In the genomic region with DNA sequence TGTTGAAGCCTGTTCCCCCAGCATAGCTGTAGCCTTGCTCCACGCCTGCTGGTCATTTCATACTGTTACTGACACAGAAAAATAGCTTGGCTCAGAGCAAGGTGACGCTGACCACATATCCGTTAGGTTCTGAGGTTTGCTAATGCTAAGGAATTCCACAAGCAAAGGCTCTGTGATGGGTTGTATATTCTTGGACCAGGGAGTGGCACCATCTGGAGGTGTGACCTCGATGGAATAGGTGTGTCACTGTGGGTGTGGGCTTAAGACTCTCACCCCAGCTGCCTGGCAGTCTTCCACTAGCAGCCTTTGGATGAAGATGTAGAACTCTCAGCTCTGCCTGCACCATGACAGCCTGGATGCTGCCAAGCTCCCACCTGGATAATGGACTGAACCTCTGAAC, we compare ENCODE assay signal across 23 mouse cellular contexts. TPM values are rescaled to one million over a fixed set of nuclear protein-coding genes. Genes with fewer than 3 reads are reported as not detected.
DNase-seq lines count a peak whose midpoint lies in the region; ATAC-seq and TF ChIP-seq lines count a peak whose summit lies in the region.
"Had no signal": no experiment of that assay in that cellular context is flagged by ENCODE, and none has a peak within 500 bp of the region (broad histone marks: within the 10 kb centered on the region; RNA-seq: fewer than 3 reads in every experiment).

No protein-coding gene starts in this region.

- no peaks in the 10 kb centered on the region for H3K4me1 ChIP-seq in embryonic facial prominence, embryonic 11.5 days (ENCODE audit: control insufficient read depth, insufficient read depth, low read length)
- peaks cover 6% of the 10 kb centered on the region; the same call in 1 of the 2 replicates for H3K4me1 ChIP-seq in embryonic facial prominence, embryonic 10.5 days
- H3K4me1 ChIP-seq in lung, embryonic 14.5 days (ENCODE audit: insufficient read depth), result no peaks in the 10 kb centered on the region
- H3K4me1 ChIP-seq: forebrain, embryonic 13.5 days had no signal

- H3K4me3 ChIP-seq in embryonic facial prominence, embryonic 11.5 days (ENCODE audit: low read depth, low read length), result no peak overlapping the region
- H3K4me3 ChIP-seq in embryonic facial prominence, embryonic 10.5 days, result no peak overlapping the region
- no peak overlapping the region for H3K4me3 ChIP-seq in lung, embryonic 14.5 days (ENCODE audit: low read depth, low read length)
- H3K4me3 ChIP-seq: erythroblast, embryonic 14.5 days; forebrain, embryonic 13.5 days; gastrocnemius, adult 2 months; kidney, embryonic 15.5 days; neural tube, embryonic 12.5 days had no signal

- H3K27me3 ChIP-seq in embryonic facial prominence, embryonic 11.5 days (ENCODE audit: control insufficient read depth, insufficient read depth, low read length), result no peaks in the 10 kb centered on the region
- no peaks in the 10 kb centered on the region for H3K27me3 ChIP-seq in embryonic facial prominence, embryonic 10.5 days (replicated peaks; ENCODE audit: low read depth, poor library complexity, severe bottlenecking)
- H3K27me3 ChIP-seq in lung, embryonic 14.5 days (ENCODE audit: insufficient read depth, low read length), result no peaks in the 10 kb centered on the region
- H3K27me3 ChIP-seq: forebrain, embryonic 13.5 days; kidney, embryonic 15.5 days; neural tube, embryonic 12.5 days had no signal

- peaks cover 3% of the 10 kb centered on the region; the same call in 1 of the 2 replicates for H3K36me3 ChIP-seq in embryonic facial prominence, embryonic 11.5 days (replicated peaks; ENCODE audit: control insufficient read depth, insufficient read depth, low read depth, low read length)
- peaks cover 64% of the 10 kb centered on the region for H3K36me3 ChIP-seq in embryonic facial prominence, embryonic 10.5 days (replicated peaks)
- peaks cover 22% of the 10 kb centered on the region for H3K36me3 ChIP-seq in lung, embryonic 14.5 days (ENCODE audit: insufficient read depth)

- WGBS in embryonic facial prominence, embryonic 11.5 days, result 90% methylated on average over 4 of the region's 4 CpGs
- 90% methylated on average over 4 of the region's 4 CpGs for WGBS in embryonic facial prominence, embryonic 10.5 days
- WGBS in lung, embryonic 14.5 days, result 73% methylated on average over 4 of the region's 4 CpGs

- no peaks in the 10 kb centered on the region for H3K9me3 ChIP-seq in embryonic facial prominence, embryonic 11.5 days (replicated peaks; ENCODE audit: control insufficient read depth, low read length)
- no peaks in the 10 kb centered on the region for H3K9me3 ChIP-seq in embryonic facial prominence, embryonic 10.5 days
- H3K9me3 ChIP-seq in lung, embryonic 14.5 days (ENCODE audit: low read depth, low read length), result no peaks in the 10 kb centered on the region
- H3K9me3 ChIP-seq: forebrain, embryonic 13.5 days; kidney, embryonic 15.5 days; neural tube, embryonic 12.5 days had no signal

- no peak overlapping the region for H3K27ac ChIP-seq in embryonic facial prominence, embryonic 11.5 days (replicated peaks; ENCODE audit: low read depth, low read length)
- H3K27ac ChIP-seq in embryonic facial prominence, embryonic 10.5 days (replicated peaks), result no peak overlapping the region
- H3K27ac ChIP-seq in lung, embryonic 14.5 days (ENCODE audit: low read depth), result no peak overlapping the region
- H3K27ac ChIP-seq: forebrain, embryonic 13.5 days; gastrocnemius, adult 2 months; hindbrain, postnatal 0 days; kidney, embryonic 15.5 days; neural tube, embryonic 12.5 days had no signal

- no peak overlapping the region for H3K9ac ChIP-seq in embryonic facial prominence, embryonic 11.5 days (replicated peaks; ENCODE audit: low read length)
- no peak overlapping the region for H3K9ac ChIP-seq in lung, embryonic 14.5 days
- H3K9ac ChIP-seq: forebrain, embryonic 13.5 days; kidney, embryonic 15.5 days; neural tube, embryonic 12.5 days had no signal

- H3K4me2 ChIP-seq in embryonic facial prominence, embryonic 11.5 days (ENCODE audit: low read depth, low read length), result no peak overlapping the region
- no peak overlapping the region for H3K4me2 ChIP-seq in lung, embryonic 14.5 days
- H3K4me2 ChIP-seq: forebrain, embryonic 13.5 days; kidney, embryonic 15.5 days; neural tube, embryonic 12.5 days had no signal

- no peak for TF ChIP-seq CTCF in lung, embryonic 14.5 days (IDR thresholded peaks at IDR 0.05; ENCODE audit: low read depth)

- no peak for DNase-seq in embryonic facial prominence, embryonic 11.5 days (ENCODE audit: low spot score)
- no peak for DNase-seq in embryonic facial prominence, embryonic 10.5 days (ENCODE audit: low spot score)
- DNase-seq in lung, embryonic 14.5 days, result no peak
- DNase-seq in lung, postnatal 25 days (ENCODE audit: low spot score), result no peak
- peak; percentile 76 for DNase-seq in R1 (ENCODE audit: low read depth, low spot score)
- DNase-seq in adipocyte (ENCODE audit: low spot score), result no peak
- DNase-seq in kidney, adult 8-10 months, result no peak
- DNase-seq: adrenal gland, adult 8-10 months; cerebellum, adult 2 months; gastrocnemius, adult 2 months; heart, postnatal 36 days; lung, adult 18-20 months; lung, postnatal 4 days; midbrain, embryonic 14.5 days; retina, postnatal 1 day; right cerebral cortex, postnatal 25 days; spleen, adult 18-20 months had no signal

- 0 out of 2 replicates have a peak, but pooled peaks have one; percentile 29 for ATAC-seq in embryonic facial prominence, embryonic 11.5 days (replicated peaks; ENCODE audit: insufficient number of reproducible peaks, low FRiP score, low TSS enrichment, low read depth)
- 0 out of 2 replicates have a peak, but pooled peaks have one; percentile 31 for ATAC-seq in lung, embryonic 14.5 days (ENCODE audit: insufficient read depth)
- ATAC-seq: forebrain, embryonic 13.5 days; hindbrain, postnatal 0 days; intestine, postnatal 0 days had no signal

RNA-seq across cellular contexts. Expression of gene Rnf2, which starts 34.2 kb away (rescaled TPM):
- polyA plus RNA-seq in embryonic facial prominence, embryonic 11.5 days (2014; fragmentation: Nextera tagmentation; extraction: Ambion mirVana), result 140 and 160 TPM in 2 replicates
- polyA plus RNA-seq in embryonic facial prominence, embryonic 10.5 days (2016; fragmentation: Nextera tagmentation; extraction: Ambion mirVana), result 115 TPM in 2 replicates
- 86.1 and 89.7 TPM in 2 replicates for polyA plus RNA-seq in lung, embryonic 14.5 days (2014; fragmentation: Nextera tagmentation; extraction: Ambion mirVana)

RNA-seq across cellular contexts. Expression of gene Trmt1l, which starts 38.2 kb away (rescaled TPM):
- 43.5 and 45.8 TPM in 2 replicates for polyA plus RNA-seq in embryonic facial prominence, embryonic 11.5 days (2014; fragmentation: Nextera tagmentation; extraction: Ambion mirVana)
- polyA plus RNA-seq in embryonic facial prominence, embryonic 10.5 days (2016; fragmentation: Nextera tagmentation; extraction: Ambion mirVana), result 49.8 and 50.6 TPM in 2 replicates
- 41.8 and 42.1 TPM in 2 replicates for polyA plus RNA-seq in lung, embryonic 14.5 days (2014; fragmentation: Nextera tagmentation; extraction: Ambion mirVana)

RNA-seq across cellular contexts. Expression of gene Swt1, which starts 38.3 kb away (rescaled TPM):
- polyA plus RNA-seq in embryonic facial prominence, embryonic 11.5 days (2014; fragmentation: Nextera tagmentation; extraction: Ambion mirVana), result 21.9 and 22.8 TPM in 2 replicates
- 19.8 and 21.1 TPM in 2 replicates for polyA plus RNA-seq in embryonic facial prominence, embryonic 10.5 days (2016; fragmentation: Nextera tagmentation; extraction: Ambion mirVana)
- 24.9 TPM in 2 replicates for polyA plus RNA-seq in lung, embryonic 14.5 days (2014; fragmentation: Nextera tagmentation; extraction: Ambion mirVana)
